Mouse (Mus musculus) forelimb bud, embryonic 11.5 days (tissue): ENCODE measurements at regions not wholly inside any gene's neighbourhood (a gene's known extent, or its start where the extent isn't known, plus 50 kb on each side); places are given as distances from the start of the nearest gene placed in this dataset.
A peak's percentile ranks its signal among the peaks of the same experiment; 100 is the strongest.

Source experiments
- DNase-seq: peaks from one replicate; pipeline ENCODE4 v3.0.0-alpha.2; 2012; ENCODE audit warnings: low read depth, low spot score

DNA sequence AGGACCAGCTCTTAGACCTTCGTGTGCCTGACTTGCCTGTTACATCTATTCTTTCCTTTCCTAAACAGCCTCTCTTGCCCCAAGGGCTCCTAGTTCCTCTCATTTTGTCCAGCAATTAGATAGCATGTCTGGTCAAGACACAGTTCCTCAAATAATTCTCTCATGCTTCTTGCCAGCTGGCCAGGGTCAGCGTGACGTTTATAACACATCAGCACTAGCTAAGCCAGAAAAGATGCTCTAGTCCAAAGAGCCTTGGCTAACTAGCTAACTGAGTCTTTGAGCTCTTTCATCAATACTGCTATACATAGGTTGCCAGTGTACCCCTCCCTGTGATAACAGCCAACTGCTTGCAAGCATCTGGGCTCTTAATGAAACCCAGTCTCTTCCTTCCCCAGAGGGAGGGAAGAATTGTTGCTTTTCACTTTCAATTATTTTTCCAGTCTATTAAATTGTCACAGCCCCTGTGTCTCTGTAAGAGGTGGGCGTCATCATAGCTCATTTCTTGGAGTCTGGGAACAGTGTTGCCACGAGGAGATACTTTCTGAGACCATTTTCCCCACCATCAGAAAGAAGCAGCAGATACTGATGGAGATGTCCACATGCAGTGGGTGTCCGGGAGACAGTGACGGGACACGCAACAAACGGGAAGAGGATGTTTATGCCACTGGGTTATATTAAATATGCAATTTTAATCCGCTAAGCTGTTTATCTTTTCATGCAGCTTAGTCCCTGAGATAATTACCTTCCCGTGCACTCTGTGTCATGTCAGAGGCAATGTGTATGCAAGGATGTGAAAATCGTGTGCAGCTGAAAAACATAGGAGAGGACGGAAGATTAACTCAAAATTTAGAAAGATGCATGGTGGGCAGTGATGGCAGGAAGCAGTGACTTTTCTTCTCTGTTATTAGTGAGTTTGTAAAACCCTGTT is 250.1 kb upstream of the Nmur2 start:
- DNase-seq, result no peak

DNA sequence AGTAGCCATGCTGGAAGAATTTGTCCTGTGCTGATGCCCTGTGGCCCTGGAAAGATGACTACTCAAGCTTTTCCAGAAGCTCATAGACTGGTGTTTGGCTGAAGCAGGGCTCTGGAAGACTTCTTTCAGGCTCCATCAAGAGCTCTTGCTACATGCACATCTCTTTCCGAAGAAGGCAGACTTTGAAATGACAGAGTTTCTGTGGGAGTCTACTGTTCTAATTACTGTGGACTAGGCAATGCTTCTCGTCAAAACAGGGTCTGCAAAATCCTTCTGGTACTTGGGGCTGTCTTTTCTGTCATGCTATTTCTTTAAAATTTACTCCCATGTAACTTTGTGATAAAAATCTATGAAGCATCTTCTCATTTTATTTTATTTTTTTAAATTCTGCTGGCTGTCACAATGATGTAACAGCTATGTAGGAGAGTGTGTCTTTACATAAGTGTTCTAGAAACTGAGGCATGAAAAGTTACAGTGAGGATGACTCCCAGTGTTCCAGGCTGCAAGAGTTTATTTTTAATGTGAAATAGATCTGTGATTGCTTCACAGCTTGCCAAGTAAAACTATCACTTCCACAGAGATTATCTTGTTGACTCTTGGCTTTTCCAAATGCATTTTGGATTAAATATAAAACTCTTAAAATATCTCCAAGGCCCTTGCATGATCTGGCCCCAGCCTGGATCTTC is 244.9 kb upstream of the Nmur2 start:
- no peak for DNase-seq

DNA sequence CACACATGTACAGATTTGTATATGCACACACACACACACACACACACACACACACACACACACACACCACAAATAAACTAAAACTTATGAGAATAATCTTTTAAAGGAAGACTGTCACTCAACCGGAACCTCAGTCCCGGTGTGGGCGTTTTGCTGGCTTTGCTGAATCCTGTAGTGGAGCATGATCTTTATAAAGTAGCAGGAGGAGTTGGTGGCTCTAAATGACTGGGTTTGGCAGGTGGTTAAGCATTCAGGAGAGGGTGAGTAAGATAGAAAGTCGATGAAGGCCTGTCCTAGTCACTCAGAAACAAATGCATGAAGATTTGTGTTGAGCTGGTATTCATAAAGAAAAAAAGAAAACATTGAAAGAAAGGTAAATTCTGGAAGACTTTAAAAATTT is 240.4 kb upstream of the Nmur2 start:
- no peak for DNase-seq

DNA sequence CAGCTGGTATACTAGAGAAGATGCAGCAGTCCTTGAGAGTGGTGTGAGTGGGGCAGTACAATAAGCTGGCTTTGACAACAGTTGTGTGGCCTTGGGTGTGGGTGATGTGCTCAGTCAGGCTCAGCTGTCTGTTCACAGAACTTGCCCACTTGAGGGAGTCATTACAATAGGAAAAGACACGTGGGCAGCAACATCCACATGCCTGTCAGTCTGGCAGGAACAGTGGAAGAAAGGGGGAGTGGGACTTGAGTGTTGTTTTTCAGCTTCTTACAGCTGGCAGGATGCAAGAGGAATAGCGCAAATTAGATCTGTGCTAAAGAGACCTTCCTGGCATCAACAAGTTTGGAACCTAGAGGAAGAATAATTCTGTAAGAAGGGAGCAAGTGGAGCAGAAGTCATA is 239.4 kb upstream of the Nmur2 start:
- no peak for DNase-seq

DNA sequence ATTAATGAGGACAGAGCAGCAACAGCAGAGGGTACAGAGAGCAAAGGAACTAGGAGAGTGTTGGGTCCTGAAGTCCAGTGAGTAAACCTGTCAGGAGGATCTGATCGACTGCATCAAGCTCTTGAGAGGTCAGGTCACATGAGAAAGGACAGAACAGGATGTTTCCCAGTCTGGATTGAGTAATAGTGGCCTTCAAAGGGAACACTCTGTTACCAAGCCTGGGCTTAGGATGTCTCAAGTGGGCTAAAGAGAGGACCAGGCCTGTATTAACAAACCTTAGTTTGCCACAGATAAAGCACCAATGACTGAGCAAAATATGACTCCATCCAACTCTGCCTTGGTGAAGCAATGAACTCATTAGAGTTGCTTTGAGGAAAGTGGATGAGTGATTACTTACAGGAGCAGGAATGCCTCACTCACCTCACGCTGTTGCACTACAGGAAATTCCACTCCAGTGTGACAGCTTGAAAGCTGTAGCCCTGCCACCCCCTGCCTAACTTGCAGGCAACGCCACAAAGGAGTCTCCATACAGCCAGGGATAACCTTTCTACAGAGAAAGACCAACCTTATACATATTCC is 229.2 kb upstream of the Nmur2 start:
- peak; percentile 40 for DNase-seq

DNA sequence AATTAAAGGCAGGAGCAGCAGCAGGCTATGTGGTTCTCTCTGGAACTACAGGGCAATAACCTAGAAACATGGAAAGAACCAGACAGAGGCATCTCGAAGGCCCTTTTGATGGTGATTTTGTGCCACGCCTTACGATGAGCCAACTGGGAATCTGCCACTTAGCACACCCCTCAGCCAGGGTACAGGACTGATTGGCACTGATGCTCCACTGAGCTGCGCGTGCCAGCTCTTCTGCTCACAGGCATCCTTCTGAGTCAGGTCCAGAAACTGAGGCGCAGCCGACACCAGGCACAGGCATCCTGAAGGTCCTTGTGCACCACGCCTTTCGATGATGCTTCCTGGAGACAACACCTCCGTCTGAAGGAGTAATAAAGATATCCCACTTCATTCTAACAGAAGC is 221.9 kb upstream of the Nmur2 start:
- DNase-seq, result no peak

DNA sequence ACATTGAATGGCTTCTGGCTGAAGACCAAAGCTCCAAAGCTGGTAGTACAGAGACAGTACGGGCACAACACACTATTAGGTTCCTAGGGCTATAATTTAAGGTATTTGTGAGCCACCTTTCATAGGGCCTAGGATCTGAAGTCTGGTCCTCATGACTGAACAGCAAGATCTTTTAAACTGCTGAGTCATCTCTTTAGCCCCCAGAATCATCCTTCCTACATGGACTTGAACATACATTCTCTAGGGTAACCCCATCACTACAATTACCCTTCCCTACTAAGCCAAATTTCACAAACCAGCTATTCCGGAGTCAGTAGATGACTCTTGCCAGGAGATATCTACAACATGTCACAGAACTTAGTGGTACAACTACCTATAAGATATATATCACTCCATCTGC is 215.5 kb upstream of the Nmur2 start:
- no peak for DNase-seq

DNA sequence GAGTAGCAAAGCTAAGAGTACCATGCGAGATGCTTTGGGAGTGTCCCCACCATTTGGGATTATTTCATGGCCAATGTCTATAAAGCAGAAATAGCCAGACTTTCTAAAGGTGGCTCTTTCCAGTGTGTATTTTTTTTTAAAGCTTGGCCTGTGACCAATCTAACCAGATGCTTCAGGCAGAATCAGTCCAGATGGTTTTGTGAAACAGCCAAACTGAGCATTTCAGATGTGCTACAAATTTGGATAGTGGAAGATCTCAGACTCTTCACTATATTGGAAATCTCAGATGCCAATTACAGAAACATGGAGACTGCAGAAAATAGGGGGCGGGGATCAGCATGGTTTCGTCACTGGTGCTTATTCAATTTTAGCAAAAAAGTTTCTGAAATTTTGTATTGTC is 213.6 kb upstream of the Nmur2 start:
- no peak for DNase-seq

DNA sequence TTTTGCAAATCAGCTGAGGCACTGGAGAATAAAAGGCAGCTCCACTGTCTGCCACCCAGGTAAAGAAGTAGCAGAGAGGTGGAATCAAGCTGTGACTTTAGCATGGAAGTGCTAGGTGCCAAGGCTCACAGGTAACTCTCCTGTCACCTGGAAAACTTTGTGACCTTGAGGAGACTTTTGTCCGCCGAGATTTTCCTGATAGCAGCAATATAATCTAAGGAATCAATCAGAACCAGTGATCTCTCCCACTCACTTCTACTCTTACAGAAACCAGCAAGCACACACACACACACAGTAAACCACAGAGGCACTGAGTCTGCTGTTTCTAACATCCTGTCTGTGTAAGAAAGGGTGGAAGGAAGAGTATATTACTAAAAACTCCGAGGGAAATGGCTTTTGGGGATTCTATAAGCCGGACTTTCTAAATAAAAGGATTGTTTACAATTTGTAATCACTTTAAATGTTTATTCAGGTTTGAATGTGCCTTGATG is 206.6 kb upstream of the Nmur2 start:
- DNase-seq, result no peak

DNA sequence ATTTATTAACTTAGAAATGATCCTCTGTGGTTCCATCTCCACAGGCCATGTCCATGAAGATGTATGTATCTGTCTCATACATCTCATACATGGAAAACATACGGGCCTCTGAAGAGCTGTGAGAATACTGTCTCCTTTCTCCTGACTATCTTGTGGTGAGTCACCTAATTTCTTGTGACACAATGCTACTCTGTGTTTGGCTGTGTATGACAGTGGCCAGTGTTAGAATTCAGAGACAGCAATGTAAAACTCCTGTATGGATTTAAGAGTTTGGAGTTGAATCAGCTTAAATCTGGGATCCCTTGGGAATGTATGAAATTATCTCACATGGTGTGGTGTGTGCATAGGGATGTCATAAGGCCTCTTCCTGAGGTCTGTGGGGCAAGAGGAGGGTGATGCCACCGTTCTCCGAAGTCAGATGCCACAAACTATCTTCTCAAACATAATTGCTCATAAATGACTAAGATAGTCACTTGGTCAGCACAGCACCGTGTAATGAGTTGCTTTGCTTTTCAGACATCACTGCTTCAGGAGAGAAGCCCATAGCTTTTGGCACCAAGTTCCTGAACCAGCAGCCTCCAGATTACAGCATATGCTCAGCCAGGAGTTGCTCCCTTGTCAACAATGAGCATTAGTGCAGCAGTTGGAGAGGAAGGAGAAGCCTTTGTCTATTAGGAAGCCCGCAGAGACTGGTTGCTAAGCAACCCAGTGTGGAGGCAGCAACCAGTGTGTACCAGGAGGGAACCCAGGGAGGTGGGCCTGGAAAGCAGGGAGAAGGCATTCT is 205.9 kb upstream of the Nmur2 start:
- peak; percentile 10 for DNase-seq

DNA sequence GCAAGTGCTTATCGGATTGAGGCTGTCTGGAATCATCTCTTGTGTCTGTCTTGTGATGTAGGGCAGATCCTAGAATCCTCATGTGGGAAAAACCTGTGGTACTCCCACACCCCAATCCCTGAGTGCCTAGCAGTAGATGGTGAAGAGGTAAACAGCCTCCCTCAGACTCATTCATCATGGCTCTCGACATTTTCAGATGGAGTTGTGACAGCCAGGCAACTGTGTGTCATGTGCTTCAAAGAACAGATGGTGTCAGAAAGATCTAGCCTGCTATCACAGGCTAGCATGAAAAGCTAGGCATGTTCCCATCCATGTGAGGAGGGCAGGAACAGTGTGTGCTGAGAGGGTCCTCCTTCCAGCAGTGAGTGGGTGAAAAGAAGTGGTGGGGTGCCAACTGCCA is 204.1 kb upstream of the Nmur2 start:
- DNase-seq, result no peak

DNA sequence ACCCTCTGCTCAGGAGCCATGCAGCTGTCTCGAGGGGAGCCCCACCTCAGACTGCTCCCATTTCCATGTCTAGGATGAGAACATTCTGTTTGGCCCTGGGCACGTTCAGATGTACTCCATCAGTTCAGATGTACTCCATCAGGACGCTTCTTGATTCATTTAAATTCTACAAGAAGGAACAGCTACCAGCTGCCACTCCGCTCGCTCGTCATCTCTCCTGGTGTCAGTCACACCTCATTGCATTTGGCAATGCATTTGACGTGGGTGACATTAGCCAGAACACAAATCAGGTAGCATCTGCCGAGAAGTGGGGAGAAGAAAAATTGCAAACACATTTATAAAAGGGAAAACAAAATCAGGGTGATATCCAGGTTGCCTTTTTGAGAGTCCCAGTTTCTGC is 202.6 kb upstream of the Nmur2 start:
- no peak for DNase-seq

DNA sequence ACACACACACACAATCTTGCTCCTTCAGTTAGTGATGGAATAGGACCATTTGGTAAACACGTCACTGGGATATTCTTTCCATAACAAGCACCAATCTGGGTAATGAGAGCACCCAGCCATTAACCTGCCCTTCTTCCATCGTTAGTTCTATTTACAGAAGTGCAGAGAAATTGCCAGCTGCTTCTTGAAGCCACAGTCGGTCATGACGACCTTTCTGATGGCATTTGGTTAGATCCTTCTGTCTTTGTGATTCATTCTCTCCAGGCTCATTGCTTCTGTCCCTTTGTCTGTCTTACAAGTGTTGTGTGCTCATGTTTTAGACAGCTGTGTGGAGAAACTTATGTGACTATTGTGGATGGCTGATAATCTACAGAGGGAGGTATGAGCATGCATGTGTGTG is 197.9 kb upstream of the Nmur2 start:
- DNase-seq, result no peak

DNA sequence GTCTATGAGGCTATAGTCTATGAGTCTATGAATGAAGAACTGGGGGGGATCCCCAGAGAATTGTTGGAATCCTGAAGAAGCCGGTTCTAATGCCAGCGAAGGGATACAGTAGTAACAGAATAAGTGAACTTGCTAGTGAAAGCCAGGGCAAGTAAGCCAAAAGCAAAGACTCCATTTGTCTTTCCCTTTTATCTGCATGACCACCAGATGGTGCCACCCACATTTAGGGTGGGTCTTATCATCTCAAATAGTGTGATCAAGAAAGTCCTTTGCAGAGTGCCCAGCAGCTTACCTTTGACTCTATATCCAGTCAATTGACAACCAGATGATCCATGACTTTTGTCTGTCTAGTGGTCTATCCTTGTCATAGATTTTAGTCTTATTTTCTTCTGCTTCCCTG is 184.2 kb upstream of the Nmur2 start:
- DNase-seq, result no peak

DNA sequence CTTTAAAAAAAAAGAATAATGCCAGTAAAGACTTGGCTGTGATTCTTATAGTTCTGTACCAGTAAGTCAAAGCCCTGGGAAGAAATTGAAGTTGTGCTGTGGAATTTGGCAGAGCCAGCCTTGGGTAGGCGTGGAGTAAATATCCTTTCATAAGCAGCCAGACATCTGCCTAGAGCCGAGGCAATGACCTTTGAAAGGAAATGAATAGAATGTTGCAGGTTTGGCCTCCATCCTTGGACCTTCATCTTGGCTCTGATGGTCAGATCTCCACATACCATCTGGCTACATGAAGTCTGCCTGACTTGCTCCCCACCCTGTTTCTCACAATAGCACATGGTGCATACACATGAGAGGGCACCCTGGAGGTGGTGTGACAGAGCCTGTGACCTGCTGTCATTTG is 174.9 kb upstream of the Nmur2 start:
- DNase-seq, result no peak

DNA sequence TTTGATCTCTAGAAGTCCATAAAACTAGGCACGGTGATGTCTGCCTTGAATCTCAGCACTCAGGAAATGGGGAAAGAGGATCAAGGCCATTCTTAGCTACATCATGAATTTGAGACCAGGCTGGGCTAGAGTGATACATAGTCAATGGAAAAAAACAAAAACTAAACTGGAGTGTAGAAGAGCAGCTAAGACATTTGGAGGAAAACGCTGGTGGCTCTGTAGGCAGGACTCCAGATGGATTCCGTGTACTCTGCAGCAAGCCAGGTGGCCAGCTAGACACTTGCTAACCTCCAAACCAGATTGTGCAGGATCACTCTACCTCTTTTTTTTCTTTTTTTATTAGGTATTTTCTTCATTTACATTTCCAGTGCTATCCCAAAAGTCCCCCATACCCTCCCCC is 161.0 kb upstream of the Nmur2 start:
- DNase-seq, result no peak

DNA sequence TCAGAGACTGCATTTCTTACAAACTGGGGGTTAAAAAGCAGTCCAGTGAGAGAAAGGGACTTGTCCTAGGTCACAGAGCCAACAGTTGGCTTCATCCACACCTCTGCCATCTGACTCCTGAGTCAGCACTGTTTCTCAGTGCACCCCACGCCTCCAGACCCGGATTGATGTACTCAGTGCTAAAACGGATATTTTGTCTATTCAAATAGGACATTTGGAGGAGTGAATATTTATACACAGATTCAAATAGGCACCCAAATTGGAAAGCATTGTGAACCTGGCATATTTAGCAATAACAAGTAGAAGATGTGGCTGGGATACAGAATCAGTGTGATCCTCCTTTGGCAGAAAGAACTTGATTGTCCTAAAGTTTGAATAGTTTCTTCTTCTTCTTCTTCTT is 154.5 kb upstream of the Nmur2 start:
- no peak for DNase-seq

DNA sequence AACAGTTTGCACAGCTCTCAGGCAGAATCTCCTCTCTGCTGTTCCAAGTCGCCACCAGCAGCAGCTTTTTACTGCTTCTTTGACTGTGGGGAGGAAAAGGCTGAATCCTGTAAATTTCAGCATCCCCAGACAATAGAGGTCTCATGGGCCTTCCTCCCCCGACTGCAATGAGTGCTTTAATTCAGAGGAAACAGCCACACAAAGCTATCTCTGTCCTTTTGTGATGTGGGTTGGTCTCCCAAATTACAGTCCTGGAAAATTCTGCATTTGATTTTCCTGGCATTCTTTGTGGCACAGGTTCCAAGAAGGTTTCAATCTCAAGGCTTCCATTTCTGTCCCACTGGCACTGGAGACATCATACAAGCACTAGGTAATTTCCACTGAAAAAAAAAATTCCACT is 152.6 kb upstream of the Nmur2 start:
- DNase-seq, result no peak

DNA sequence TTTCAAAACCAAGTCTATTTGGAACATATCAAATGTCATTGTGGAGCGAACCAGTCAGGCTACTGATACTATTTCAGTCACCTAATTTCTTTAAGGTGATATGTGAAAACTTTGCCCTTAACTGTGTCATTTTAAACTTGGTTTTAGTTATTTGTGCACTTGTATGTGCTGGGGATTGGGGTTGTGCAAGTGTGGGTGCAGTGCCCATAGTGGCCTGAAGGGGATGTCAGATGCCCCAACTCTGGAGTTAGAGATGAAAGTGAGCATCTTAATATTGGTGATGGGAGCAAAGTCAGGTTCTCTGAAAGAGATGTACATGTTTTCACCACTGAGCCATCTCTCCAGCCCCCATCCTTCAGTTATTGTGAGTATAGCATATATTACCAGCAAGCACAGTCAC is 133.1 kb upstream of the Nmur2 start:
- no peak for DNase-seq

DNA sequence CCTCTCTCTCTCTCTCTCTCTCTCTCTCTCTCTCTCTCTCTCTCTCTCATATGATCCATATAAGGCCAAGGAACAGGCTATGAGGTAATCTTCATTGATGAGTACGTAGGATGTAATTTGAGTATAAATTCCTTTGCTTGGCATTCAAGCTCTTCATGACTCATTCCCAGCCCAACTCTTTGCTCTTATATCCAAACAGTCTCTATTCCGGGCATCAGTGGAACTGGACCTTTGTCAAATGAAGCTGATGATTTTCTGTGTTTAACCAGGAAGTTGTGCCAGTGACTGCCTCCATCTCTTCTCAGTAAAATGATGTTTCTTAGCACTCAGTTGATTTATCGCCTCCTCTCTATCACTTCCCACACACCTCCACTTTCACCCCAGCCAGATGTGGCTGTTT is 132.4 kb upstream of the Nmur2 start:
- no peak for DNase-seq

DNA sequence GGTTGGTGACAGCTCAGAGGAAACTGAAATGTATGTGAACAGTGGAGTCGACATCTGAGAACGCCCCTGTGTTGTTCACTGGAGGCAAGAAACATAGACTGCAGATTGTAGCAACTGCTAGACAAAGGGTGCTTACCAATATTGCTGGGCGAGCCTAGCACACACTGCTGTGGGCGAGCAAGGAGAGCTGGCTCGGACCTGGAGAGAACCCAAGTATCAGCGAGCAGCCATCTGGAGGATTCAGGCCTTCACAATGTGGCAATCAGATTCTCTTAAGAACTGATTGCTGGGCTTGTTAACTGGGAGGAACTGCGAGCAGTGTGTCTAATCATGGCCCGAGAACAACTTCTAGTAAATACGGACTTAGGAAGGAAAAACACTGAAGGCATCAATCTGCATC is 128.8 kb upstream of the Nmur2 start:
- DNase-seq, result no peak

DNA sequence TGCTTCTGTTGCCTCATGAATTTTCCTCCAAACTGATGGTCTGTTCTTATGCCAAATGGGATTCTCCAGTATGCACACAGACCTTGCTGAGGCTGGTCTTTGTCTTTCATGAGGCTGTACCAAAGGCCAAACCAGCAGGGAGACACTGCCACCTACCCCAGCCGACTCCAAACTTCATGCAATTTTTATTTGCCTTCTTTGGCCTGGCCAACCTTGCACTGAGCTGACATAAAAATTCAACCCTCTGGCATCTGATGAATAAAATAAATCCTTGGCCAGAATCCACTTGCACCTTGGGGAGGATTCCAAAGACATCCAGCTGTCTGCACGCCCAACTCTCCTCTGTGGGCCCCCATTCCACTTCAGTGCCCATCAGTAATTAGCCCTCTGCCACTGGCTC is 126.0 kb upstream of the Nmur2 start:
- DNase-seq, result no peak
